Mouse (Mus musculus): ENCODE measurements around the gene Bcl2l13.
"Not testable (repeated sequence)": the region's sequence is repeated elsewhere in the genome, so short reads cannot be mapped to it uniquely, and the experiment has no call there.

Gene Bcl2l13

DNA sequence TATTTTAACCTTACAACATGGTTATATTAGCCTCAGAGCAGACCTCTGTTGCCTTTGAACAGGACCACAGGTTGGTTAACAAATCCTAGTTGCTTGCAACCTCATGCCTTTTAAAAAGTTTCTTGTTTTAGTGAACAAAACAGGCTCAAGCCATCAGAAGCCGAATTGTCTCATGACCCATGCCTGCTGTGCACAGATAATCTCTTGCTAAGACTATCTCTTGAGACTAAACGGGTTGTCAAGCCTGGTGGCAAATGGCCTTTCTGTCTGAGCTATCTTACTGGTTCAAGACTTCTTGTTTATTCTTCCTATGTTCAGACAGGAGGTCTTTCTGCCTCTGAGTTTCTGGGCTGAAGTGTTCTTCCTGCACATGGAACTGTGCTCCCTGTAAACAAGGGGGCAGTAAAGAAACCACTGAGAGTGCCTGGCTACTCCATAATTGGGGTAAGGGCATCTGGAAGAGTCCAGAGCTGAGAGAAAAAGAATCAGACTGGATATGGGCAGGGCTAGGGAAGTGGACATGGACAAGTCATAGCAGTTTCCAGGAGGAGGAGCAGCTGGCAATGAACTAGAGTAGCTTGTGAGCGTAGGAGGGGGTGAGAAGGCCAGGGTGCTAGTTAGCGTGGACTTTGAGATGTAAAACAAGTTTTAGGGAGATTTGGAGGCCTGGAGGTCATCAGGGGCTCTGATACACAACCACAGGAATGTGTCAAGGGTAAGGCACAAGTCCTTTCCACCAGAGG lies 5.0 kb upstream of the Bcl2l13 start:
- no peak for DNase-seq

DNA sequence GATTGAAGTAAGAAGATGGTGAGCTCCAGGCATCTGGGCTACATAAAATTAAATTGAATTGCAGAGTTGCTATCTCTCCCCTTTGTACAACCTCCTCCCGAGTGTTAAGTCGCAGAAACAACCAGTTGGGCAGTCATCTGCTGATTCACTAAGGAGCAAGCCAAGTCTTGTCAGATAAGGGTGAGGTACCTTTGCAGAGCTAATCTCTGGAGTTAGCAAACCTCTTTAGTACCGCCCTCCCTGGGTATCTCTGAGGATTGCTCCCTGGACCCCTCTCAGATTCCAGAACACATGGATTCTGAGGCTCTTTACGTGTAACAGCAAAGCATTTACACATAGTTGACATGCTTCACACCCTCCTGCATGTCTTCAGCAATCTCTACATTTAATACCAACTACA lies 3.9 kb upstream of the Bcl2l13 start:
- no peak for DNase-seq

DNA sequence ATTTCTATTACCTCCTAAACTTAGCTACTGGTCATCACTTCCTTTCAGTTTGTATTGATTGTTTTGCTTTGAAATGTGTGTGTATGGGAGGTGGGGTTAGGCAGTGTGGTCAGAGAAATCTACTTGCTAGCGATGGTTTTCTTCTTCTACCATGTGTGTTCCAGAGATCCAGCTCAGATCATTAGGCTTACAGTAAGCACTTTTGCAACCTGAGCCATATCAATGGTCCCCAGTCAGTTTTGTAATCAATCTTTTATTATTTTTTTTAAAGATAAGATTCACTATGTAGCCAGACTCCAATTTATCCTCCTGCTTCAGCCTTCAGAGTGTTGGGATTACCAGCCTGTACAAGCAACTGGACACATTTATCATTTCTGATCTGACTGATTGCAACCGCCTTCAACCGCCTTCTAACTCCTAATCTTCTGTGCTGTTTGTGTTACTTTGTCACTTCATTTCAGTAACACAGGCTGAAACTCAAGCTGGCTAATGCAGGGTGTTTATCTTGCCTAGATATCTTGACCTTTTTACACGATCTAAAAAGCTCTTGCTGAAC lies 1.2 kb upstream of the Bcl2l13 start:
- no peak for DNase-seq

DNA sequence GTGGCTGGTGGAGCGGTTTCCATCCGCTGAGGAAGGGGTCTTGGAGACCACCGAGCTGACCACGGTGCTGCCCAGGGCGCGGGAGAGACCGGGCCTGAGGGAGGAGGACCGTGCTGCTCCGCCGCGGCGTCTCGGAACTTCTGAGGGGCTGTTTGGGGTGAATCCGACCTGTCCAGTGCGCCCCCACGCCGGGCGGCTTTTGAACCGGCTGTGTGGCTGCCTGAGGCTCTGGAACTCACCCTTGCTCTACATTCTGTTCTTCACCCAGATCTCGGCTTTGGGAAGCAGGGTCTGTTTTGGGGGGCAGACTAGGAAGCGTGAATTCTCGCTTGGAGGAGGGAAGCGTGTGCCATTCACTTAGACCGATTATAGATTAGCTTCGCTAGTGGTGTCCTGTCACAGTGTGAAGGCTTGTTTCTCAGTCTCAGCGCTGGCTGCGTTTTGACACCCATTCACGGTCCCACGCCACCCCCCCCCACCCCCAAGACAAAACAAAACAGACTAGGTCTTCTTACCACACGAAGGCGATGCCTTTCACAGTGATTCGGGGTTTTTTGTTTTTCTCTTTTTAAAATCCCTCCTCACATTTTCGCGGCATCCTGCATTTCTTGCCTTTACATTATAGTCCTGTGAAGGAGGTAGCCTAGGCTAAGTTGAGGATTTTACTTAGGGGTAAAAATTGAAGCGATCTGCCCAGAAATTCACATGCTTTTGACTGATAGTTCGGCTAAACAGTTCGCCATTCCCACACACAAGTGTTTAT lies 558 bp downstream of the Bcl2l13 start:
- peak; percentile 54 for DNase-seq

DNA sequence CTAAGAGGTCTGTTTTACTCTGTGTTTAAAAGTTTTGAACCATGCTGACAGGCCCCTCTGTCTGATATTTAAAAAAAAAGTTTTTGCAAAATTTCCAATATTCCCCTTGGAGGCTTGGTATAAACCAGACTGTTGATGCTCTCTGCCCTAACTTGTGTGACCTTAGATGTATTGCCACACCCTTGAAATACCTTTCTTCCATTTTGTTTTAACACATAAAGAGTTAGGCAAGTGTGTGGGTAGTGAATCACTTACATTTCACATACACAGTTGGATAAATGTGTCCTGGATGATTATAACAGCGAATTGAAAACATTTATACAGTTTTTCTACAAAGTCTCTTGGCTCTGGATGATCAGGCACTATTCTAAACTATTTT lies 1.1 kb downstream of the Bcl2l13 start:
- no peak for DNase-seq

DNA sequence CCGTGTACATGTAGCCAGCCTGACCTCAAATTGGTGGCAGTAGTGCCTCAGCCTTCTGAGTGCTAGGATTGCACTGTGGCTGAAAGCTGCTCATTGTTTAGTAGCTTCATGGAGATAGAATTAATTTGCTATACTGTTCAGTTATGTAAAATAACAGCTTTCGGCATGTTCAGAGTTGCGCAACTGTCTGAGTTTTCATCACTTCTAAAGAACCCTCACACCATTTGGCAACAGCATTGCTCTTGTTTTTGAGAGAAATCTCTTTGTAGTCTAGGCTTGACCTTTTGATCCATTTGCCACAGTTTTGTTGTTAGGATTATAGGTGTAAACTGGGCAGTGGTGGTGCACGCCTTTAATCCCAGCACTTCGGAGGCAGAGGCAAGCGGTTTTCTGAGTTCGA lies 4.2 kb downstream of the Bcl2l13 start:
- DNase-seq = no peak

DNA sequence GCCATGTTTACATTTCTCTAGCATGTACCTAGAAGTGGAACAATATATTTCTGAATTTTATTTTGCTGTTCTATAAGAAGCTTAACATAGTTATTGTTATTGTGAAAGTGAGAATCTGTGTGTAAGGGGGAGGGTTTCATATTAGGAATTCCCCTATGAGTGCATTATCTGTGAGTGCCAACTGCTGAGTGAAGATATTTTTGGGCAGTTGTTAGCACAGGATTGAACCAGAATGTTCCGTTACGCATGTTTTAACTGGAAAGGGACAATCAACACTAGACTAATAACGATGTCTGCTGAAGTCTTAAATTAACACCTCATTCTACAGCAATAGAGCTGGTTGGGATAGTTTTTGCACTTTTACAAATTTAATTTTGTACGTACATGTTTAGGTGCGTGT lies 5.7 kb downstream of the Bcl2l13 start:
- no peak for DNase-seq

DNA sequence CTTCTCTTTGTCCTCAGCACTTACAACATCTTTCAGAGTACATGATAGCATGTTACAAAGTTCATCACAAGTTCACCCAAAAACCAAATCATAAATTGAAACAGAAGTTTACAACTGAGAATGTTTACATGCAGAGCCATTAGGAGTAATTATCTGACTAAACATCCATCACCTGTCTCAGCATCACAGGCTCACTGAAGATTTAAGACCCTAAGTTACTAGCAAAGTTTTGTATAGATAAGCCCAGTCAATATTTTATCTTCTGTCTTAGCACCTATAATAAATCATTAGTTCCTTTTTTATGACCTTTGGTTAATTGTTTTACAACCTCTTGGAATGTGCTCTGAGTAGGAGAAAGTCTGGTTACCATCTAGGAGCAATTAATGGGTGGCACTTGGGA lies 14.7 kb downstream of the Bcl2l13 start:
- not testable (repeated sequence) for DNase-seq

DNA sequence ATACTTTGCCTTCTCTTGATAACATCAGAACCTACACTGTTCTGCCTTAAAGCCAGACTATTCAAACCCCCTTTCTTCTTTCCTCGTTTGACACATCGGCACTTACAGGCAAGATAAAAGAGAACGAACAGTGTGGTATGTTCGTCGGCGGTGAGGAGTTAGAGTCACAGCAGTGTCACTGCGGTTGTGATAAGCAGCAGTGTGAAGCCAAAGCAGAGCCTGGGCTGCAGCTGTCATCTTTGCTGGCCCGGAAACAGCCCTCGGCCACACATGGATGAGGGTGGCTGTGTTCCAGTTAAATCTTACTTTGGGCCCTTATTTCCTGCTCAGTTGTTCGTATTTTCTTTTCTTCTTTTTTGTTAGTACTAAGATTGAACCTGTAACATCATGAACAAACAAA lies 18.4 kb downstream of the Bcl2l13 start:
- no peak for DNase-seq

DNA sequence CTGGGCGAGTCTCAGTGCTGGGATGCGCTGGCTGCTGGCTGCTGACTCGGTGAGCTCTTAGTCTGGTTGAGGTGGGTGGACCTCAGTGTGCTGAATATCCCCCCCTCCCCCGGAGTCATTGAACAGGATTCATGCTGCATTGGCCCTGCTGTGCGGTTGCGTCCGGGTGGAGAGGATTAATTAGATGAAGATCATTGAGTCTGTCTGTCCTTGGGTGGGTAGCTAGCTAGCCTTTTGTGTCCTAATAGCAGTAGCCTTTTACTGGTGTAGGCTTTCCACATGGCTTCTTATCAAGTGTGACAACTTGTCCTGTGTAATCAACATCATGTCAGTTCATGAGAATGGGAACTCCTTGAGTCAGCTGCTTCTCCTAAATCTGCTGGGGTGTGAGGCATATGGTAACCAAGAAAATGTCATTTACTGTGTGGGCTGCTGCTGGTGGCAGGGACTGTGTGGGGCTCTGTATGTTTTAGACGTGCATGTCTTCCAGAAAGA lies 22.3 kb downstream of the Bcl2l13 start:
- no peak for DNase-seq

DNA sequence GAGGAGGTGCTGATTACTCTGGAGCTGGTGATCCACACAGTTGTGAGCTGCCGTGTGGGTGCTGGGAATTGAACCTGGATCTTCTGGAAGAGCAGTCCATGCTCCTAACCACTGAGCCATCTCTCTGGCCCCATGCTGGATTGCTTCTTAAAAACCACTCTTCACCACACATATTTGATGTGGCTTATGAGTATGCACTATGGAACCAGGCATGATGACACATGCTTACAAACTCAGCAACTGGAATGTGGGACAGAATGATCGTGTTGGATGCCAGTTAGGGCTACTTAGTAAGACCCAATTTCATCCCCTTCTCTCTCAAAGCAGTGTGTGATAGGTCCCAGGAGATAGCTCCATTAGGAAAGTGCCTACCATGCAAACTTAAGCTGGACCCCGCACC lies 24.1 kb downstream of the Bcl2l13 start:
- DNase-seq = no peak

DNA sequence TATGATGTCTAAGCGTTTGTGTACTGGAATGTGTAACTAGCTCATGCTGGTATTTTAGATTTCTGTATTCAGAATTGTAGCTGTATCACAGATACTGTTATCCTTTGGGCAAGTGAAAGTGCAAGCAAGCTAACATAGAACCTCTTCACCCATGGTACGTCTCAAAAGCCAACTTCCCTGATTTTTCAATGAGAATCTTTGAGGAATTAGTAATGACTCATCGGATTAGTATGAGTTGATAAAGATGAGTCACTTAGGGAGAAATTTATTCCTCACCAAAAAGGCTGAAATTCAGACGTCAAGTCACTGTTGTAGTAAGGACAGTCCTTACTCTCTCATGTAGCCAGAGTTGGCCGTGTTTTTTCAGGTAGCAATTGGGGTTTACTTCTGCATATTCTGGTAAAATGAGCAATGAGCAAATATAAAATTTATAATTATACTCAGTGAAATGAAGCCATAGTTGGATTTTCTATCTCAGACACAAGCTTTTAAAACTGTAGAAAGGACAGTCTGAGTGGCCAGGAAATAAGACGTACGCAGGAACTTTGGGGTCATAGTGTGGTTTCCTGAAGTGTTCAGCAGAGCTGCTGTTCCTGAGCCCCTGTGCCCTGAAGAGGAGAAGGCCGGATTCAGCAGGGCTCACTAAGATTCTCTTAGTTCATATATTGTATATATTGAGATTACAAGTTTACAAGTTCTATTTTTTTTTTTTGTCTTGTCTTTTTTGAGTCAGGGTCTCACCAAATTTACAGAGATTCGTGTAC lies 30.2 kb downstream of the Bcl2l13 start:
- no peak for DNase-seq

DNA sequence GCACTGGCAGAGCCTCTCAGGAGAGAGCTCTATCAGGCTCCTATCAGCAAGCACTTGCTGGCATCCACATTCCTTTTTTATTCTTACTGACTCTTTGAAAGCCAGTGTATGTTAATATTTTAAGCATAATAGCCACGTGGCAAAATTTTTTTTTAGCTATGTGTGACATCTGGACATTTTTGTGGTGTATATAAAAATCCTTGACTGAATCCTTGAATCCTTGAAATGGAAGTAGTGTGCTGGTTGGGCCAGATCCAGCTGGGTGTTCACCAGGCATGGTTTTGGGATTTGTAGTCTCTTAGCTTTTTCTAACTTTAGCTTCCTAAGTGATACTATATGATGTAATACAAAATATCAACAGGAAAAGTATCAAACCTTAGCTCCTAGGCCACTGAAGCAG lies 32.8 kb downstream of the Bcl2l13 start:
- DNase-seq = no peak

DNA sequence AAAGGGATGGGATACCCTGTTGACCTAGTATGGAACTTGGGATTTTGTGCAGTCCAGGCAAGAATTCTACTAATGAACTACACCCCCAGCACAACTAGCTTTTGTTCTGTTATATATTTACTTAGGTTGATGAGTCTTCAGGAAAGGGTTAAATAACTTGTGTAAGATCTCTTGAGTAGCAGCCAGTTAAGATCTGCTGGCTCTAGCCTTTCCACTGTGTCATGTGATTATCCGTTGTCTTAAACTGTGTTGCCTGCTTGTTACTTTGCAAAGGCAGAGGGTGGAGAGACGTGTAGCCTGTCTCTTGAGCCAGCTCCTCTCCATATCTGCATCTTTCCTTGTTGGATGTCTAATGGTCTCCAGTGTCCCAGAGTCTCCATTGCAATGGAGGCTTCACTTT lies 35.3 kb downstream of the Bcl2l13 start:
- DNase-seq = peak; percentile 77

DNA sequence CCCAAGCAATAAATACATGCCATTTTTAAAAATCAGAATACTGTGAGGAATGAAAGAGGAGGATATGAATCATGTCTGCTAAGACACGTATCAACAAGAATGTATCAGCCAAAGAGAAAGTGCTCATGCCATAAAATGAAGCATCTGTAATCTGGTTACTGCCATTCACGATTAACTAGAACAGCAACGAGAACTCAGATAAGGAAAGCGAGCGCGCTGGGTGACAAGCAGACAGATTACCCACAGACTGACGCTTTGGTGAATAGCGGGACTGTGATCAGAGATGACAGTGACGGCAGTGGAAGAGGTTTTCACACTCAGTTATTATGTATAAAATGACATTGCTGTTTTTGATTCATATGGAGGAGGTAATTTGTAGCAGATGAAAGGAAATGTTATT lies 37.9 kb downstream of the Bcl2l13 start:
- no peak for DNase-seq

DNA sequence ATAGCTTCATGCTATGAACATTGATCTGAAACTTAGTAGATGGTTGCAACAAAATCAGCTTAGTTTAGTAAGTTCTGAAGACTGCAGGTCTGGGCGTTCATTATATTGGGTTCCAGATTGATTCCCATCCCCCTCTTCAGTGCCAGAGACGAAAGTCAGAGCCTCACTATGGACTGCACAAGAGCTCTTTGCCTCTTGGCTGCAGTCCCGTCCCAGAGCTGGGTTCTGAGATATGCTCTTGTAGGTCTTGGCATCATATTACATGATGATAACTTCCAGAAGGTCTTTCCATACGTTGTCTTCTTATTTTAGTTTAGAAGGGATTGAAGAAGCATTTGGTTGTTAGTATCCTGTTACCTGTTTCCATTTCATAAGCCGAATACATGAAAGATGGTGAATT lies 43.0 kb downstream of the Bcl2l13 start:
- no peak for DNase-seq

DNA sequence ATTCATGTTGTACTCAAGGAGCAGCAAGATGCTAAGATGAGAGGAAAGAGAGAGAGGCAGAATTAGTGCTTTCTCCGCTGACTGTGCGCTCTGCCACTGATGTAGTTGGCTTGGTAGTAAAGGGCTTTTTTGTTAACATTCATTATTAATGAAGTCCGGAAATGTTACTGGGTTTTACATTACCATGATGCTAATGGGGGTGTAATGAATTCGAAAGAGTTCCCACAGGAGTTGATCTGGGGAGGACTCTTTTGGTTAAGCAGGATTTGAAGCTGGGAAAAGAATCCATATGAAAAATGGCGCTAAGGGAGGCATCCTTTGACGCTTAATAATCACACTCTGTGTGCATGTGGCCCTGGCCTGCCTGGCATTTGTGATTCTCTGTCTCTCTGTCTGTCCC lies 48.4 kb downstream of the Bcl2l13 start:
- no peak for DNase-seq

DNA sequence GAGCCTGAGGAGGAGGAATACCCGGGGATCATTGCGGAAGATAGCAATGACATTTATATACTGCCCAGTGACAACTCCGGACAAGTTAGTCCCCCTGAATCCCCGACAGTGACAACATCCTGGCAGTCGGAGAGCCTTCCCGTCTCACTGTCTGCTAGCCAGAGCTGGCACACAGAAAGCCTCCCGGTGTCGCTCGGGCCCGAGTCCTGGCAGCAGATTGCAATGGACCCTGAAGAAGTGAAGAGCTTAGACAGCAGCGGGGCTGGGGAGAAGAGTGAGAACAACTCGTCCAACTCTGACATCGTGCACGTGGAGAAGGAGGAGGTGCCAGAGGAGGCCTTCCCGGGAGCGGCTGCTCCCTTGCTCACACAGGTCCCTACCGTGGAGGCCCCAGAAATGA lies 50.7 kb downstream of the Bcl2l13 start:
- DNase-seq = no peak

DNA sequence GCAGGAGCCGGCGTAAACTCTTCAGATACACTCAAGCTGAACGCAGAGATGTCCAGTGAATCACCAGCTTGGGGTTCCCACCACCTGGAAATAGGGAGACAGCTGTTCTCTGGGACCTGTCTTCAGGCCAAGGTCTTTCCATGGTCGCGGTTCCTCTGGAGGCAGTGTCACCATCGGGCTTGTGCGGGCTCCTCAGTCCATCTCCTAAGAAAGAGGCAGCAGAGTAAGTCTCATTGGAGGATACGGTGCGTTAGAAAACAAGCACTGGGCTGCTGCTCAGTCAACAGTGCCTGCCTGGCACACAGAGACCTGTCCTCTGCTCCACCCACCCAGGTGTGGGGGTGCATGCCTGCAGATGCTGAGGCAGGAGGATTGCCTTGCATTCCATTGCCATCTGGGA lies 58.1 kb downstream of the Bcl2l13 start:
- DNase-seq = no peak

DNA sequence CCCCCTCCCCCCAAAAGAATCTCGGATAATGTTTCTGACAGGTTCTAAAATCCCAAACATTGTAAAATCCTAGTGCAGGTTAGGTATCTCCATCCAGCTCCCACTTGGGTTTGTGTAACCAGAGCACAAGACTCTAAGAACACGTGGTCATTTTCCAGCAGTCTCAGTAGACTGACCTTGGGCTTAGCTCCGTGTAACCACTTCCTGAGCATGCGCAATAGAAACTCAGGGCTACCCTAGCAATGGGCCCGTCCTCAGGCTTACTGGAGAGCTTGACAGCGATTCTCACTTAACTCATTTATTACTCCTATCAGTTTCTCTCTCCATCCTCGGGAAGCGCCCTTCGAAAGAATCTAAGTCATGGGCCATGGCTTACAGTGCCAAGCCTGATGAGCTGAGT lies 58.5 kb downstream of the Bcl2l13 start:
- DNase-seq = no peak

DNA sequence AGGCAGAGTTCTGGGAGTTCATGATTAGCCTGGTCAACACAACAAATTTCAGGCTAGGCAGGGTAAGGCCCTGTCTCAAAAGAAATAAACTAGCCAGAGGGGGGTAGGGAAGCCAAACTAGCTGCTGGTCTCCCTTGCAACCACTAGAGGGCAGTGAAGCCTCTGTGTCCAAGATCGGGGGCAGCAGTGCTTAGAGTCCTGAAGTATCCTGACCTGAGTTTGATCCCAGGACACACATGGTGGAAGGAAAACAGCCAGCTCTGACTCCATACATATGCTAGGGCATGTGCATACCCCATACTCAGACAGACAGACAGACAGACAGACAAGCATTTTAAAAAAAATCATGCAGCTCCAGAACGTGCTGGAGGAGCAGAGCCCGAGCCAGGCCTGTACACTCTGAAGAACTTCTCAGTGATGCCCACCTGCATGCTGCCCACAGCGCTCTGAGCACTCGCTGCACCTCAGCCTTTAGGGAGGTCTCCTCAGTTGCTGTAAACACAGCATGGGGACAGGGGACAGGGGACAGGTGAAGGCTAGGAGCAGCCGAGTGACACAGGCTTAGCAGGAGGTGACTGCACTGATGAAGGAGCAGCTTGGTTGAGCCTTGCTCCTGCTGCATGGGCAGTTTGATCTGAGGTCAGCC lies 62.3 kb downstream of the Bcl2l13 start:
- DNase-seq = peak; percentile 60

DNA sequence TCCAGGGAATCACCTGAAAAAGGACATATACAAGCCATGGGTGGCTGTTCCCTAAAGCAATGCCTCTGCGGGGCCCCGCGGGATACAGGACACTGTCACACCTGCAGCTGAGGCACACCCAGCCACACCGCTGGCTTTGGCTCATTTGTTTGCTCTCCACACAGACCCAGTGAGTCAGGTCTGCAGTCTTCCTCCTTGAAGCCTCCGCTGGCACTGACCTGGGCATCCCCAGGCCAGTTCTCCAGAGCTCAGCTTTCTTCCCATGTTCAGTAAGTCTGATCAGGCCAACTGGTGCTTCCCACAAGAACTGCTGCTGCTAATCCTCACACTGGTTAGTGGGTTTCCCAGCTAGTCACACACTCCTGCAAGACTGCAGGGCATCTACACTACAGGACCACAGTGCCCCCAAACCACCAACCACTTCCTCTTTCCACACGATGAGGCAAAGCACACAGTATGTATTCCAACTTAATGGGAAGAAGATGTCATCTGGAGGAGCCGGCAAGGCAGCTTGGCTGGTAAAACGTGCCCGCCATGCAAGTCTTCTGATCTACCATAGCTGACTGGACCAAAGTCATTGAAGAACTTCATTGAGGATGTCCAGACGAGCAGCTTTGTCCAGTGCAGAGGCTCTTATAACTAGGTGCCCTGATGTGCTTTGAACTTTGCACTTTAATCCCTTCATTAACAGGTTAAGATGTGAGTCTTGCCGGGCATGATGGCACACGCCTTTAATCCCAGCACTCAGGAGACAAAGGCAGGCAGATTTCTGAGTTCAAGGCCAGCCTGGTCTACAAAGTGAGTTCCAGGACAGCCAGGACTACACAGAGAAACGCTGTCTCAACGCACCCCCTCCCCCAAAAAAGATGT lies 66.0 kb downstream of the Bcl2l13 start:
- peak; percentile 68 for DNase-seq

Data from kidney, adult 9 months (tissue).